Mouse (Mus musculus): ENCODE data around the gene Atrnl1. TPM values are rescaled to one million over a fixed set of nuclear protein-coding genes. Genes with fewer than 3 reads are reported as not detected.

Gene Atrnl1
- total and polyA plus RNA-seq, 3 experiments = 5.7 to 24.4 (median 23.4) TPM

Small RNA genes within 50 kb of the gene (microRNA-seq; reads per million reads assigned to microRNA genes)
- 0 to 0.41 reads per million in 2 experiments for gene Mir5623

Other genes starting within 250 kb of the Atrnl1 start
- 10 to 100 TPM; 13.9 to 15.1 TPM for gene Trub1, start 158.1 kb upstream of the Atrnl1 start, total RNA-seq (2021)
- 9.9 and 11.8 TPM in 2 replicates for gene Trub1, start 158.1 kb upstream of the Atrnl1 start, polyA plus RNA-seq (2012; rRNA removed)